Mouse (Mus musculus): Measurements from ENCODE around the gene Akr1c13. TPM values are rescaled to one million over a fixed set of nuclear protein-coding genes. Genes with fewer than 3 reads are reported as not detected.

Gene Akr1c13
- polyA plus RNA-seq, 1 experiment from 2014 or later, result 7.0 TPM

Other genes with a start within 250 kb of the Akr1c13 start
- not detected in 2 replicates for gene Ucn3, start 245.8 kb upstream of the Akr1c13 start, polyA plus RNA-seq (2015; fragmentation: Nextera tagmentation; extraction: Ambion mirVana)
- 0.93 and 1.4 TPM in 2 replicates for gene Akr1c14, start 142.1 kb upstream of the Akr1c13 start, polyA plus RNA-seq (2015; fragmentation: Nextera tagmentation; extraction: Ambion mirVana)
- 0.27 TPM in 1 of 2 replicates, not detected in the other for gene Akr1c18, start 40.5 kb upstream of the Akr1c13 start, polyA plus RNA-seq (2015; fragmentation: Nextera tagmentation; extraction: Ambion mirVana)
- gene Akr1c19, start 37.5 kb downstream of the Akr1c13 start, polyA plus RNA-seq (2015; fragmentation: Nextera tagmentation; extraction: Ambion mirVana), result 6.4 and 28.5 TPM in 2 replicates
- gene Akr1c12, start 88.3 kb downstream of the Akr1c13 start, polyA plus RNA-seq (2015; fragmentation: Nextera tagmentation; extraction: Ambion mirVana), result 0.18 and 19.4 TPM in 2 replicates
- gene Akr1c6, start 243.2 kb downstream of the Akr1c13 start, polyA plus RNA-seq (2015; fragmentation: Nextera tagmentation; extraction: Ambion mirVana), result not detected in 2 replicates

Data from neural tube, embryonic 15.5 days (tissue).